Mouse (Mus musculus): ENCODE measurements around the gene Fam102b.

Gene Fam102b

GRCm38 (mm10) chr3:109027515-109027987 lies at the start of gene Fam102b:
Gene Fam102b, minus strand, starts transcription at chr3:109027607.
- peak; percentile 87 for DNase-seq (ENCODE audit: extremely low spot score, low spot score)

GRCm38 (mm10) chr3:109062989-109063388 lies 35.6 kb upstream of the Fam102b start:
- DNase-seq (ENCODE audit: extremely low spot score, low spot score), result no peak

GRCm38 (mm10) chr3:109062391-109062790 lies 35.0 kb upstream of the Fam102b start:
- DNase-seq (ENCODE audit: extremely low spot score, low spot score), result no peak

- DNase-seq (ENCODE audit: extremely low spot score, low spot score), result no peak
Observed at GRCm38 (mm10) chr3:109059903-109060302, 32.5 kb upstream of the Fam102b start.

- DNase-seq (ENCODE audit: extremely low spot score, low spot score), result no peak
Observed at GRCm38 (mm10) chr3:109051946-109052331, 24.5 kb upstream of the Fam102b start.

GRCm38 (mm10) chr3:109051056-109051945 lies 23.9 kb upstream of the Fam102b start:
- no peak for DNase-seq (ENCODE audit: extremely low spot score, low spot score)

- DNase-seq (ENCODE audit: extremely low spot score, low spot score), result no peak
Observed at GRCm38 (mm10) chr3:109047707-109048283, 20.4 kb upstream of the Fam102b start.

GRCm38 (mm10) chr3:109046428-109046827 lies 19.0 kb upstream of the Fam102b start:
- no peak for DNase-seq (ENCODE audit: extremely low spot score, low spot score)

- DNase-seq (ENCODE audit: extremely low spot score, low spot score), result no peak
Observed at GRCm38 (mm10) chr3:109043395-109043794, 16.0 kb upstream of the Fam102b start.

GRCm38 (mm10) chr3:109040908-109041307 lies 13.5 kb upstream of the Fam102b start:
- DNase-seq (ENCODE audit: extremely low spot score, low spot score), result no peak

- no peak for DNase-seq (ENCODE audit: extremely low spot score, low spot score)
Observed at GRCm38 (mm10) chr3:109034411-109034810, 7.0 kb upstream of the Fam102b start.

GRCm38 (mm10) chr3:109032306-109032705 lies 4.9 kb upstream of the Fam102b start:
- no peak for DNase-seq (ENCODE audit: extremely low spot score, low spot score)

- no peak for DNase-seq (ENCODE audit: extremely low spot score, low spot score)
Observed at GRCm38 (mm10) chr3:109031626-109032025, 4.2 kb upstream of the Fam102b start.

GRCm38 (mm10) chr3:109030817-109031216 lies 3.4 kb upstream of the Fam102b start:
- DNase-seq (ENCODE audit: extremely low spot score, low spot score), result no peak

- DNase-seq (ENCODE audit: extremely low spot score, low spot score), result no peak
Observed at GRCm38 (mm10) chr3:109029661-109030060, 2.3 kb upstream of the Fam102b start.

- peak; percentile 80 for DNase-seq (ENCODE audit: extremely low spot score, low spot score)
Observed at GRCm38 (mm10) chr3:109026991-109027470, 376 bp downstream of the Fam102b start.

- DNase-seq (ENCODE audit: extremely low spot score, low spot score), result no peak
Observed at GRCm38 (mm10) chr3:109026462-109026990, 881 bp downstream of the Fam102b start.

GRCm38 (mm10) chr3:109025579-109025978 lies 1.8 kb downstream of the Fam102b start:
- peak; percentile 79 for DNase-seq (ENCODE audit: extremely low spot score, low spot score)

- DNase-seq (ENCODE audit: extremely low spot score, low spot score), result no peak
Observed at GRCm38 (mm10) chr3:109023066-109023465, 4.3 kb downstream of the Fam102b start.

- DNase-seq (ENCODE audit: extremely low spot score, low spot score), result no peak
Observed at GRCm38 (mm10) chr3:109021720-109022516, 5.5 kb downstream of the Fam102b start.

- no peak for DNase-seq (ENCODE audit: extremely low spot score, low spot score)
Observed at GRCm38 (mm10) chr3:109018336-109018735, 9.1 kb downstream of the Fam102b start.

Measured in neural tube, embryonic 10.5 days (tissue).